Mouse (Mus musculus) heart, adult 18-20 months (tissue): ENCODE measurements at regions not wholly inside any gene's neighbourhood (a gene's known extent, or its start where the extent isn't known, plus 50 kb on each side); places are given as distances from the start of the nearest gene placed in this dataset.
"Not testable (repeated sequence)": the region's sequence is repeated elsewhere in the genome, so short reads cannot be mapped to it uniquely, and the experiment has no call there.

Experiments
- DNase-seq, 2 experiments: peaks; one replicate each; pipeline ENCODE4 v3.0.0; 2021 to 2022; ENCODE audit warnings: mixed read lengths in 1 of 2

DNA sequence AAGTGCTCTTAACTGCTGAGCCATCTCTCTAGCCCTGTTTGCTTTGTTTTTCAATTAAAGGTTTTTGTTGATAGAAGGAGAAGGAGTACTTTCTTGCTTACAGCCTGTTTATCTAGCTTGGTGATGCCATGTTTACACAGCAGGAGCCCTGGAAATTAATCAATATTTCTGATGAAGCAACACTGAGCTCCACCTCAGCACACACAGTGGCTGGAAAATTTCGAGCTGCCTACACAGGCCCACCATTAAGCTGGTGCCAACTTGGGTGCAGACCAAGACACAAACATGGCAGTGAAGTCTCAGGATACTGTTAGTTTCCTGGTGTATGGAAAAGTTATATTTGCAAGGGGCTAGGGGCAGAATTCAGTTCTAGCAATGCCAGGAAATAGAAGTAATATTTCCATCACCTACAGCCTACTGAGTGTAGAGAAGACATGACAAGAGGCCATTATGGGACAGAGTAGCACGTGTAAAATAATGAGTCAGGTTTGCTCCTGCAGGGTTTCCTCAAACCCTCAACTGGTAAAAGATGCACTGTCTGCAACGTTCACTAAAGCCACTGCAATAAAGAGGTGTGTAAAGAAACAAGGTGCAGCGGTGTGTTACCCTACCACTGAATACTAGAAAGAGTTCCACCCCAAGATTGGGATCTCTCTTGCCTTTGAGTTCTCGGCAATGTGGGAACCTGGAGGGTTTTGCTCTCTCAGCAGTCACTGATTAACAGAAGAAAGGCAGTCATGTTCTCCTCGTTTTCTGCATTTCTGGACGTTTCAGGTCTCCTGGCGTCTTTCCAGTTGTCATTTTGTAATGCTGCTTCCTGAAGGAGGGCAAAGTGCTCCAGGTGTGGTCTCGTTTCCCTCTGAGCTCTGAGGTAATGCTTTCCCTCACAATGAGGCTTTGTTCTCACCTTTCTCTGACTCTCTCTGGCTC is 108.8 kb upstream of the Fhl2 start:
- no peak for DNase-seq

DNA sequence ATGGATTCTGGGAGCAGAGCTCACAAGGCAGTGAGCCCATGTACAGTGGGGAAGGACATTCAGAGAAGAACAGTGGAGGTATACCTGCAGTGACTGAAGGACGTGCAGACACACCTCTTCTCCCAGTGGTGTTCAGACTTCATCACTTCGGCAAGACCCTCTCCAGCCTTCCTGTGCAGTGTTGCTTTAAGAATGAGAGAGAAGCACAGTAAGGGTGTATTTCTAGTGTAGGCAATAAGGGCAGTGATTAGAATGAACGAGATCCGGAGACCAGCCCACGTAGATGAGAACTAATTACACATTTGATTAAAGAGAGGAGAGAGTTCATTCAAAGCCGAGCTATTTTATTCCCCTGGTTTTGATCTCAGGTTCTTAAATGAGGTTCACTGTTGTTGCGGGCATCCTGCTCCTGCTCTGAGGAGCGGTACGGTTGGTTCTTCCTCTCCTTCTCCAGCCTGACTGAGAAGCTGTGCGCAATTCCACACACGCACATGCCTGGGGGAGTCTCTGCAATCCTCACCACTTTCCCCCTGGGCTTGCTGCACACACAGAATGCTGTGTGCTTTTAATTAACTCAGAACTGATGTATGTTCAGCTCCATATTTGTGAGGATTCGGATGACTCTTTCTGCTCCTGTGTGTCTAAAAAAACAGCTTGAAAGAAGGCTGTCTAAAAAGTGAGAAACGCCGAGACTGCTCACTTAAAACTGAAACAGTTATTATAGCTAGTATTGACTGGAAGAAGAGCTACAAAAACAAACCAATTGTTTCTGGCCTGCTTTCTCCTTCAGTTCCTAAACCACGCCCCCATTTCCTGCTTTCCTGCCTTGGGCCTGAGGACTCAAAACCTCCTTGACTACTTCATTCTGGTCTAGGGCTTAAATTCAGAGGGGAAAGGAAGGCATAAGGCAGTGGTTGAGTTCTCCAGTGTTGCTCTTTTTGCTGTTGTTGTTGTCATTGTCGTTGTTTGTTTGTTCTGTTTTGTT is 114.2 kb upstream of the Fhl2 start:
- DNase-seq = peak; percentile 51 to 63

DNA sequence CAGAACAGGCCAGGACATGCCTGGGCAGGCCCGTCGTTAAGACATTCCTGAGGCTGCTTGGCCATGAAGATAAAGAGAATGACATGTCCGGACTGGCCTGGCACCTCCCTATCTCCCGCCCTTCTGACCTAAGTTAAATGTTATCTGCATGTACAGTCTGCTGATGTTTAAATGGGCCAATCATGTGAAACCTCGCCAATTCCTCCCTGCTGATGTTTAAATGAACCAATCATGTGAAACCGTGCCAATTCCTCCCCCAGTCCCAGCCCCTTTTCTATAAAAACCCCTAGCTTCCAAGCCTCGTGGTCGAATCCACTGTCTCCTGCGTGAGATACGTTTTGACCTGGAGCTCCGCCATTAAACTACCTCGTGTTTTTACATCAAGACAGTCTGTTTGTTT is 119.5 kb upstream of the Fhl2 start:
- DNase-seq = not testable (repeated sequence)

DNA sequence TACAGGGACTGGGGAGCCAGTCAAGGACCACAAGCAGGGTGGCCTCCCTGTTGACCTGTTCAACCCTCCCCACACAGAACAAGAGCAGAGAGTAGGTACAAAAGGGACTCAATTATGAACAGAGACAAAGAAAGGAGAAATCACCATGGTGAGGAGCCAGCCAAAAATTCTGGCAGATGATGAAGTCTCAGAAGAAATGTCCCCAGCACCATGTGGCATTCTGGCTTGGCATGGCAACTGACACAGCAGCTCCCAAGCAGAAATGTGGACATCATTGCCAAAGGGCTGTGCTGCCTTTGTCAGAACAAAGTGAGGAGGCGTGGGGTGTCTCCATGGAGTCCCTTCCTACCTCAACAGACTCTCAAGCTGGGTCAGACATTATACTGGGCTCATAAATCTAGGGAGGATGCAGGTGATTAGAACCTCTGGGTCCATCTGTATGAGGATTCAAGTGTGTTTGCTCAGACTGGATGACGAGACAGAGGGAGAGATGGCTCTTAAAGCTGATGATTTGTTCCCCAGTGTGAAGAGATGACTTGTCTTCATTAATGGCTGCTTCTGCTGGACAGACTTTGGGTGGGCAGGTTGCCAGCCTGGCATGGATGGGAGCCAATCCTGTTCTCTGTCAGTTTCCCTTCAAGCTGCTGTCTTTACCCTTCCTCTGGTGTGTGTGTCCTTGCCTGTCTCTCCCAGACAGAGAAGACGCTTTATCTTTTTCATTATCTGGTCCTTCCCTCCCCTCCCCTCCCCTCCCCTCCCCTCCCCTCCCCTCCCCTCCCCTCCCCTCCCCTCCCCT is 120.5 kb upstream of the Fhl2 start:
- no peak for DNase-seq

DNA sequence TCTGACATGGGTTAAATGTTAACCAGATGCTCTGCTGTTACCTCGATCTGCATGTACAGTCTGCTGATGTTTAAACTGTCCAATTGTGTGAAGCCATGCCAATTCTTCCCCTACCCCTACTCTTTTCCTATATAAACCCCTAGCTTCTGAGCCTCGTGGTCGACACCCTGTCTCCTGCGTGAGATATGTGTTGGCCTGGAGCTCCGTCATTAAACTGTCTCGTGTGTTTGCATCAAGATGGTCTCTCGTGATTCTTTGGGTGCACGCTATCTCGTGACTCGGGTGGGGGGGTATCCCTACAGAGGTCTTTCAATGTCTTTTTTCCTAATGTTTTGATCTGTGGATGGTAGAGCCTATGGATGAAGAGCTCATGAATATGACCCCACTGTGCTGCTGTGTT is 110.9 kb upstream of the Nck2 start:
- DNase-seq = not testable (repeated sequence)

DNA sequence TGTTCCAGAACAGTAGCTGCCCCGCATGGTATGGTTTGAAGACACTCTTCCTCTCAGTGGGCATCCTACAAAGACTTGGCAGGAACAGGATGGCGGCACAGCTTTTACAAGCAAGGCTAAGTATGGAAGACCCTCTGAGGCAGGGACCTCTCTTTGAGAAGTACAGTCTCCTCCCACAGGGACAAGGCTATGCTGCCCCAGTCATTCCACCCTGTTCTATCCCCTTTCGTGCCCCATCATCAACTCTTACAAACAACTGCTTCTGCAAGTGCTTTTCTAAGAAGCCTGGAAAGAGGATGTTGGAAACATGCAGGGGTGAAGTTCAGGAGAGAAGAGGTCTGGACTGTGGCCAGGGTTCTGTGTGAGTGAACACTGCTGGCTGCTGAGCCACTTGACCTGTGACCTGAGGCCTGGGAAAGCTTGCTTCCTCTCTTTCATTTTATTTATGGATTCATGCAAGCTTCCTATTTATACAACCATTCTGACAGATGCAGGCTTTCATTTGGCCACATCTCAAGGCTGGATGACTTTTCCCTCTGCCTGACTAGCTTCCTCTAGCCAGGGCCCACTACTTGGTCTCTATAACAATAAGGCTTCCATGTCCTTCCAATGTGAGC is 107.1 kb upstream of the Nck2 start:
- DNase-seq = peak; percentile 69 to 89

DNA sequence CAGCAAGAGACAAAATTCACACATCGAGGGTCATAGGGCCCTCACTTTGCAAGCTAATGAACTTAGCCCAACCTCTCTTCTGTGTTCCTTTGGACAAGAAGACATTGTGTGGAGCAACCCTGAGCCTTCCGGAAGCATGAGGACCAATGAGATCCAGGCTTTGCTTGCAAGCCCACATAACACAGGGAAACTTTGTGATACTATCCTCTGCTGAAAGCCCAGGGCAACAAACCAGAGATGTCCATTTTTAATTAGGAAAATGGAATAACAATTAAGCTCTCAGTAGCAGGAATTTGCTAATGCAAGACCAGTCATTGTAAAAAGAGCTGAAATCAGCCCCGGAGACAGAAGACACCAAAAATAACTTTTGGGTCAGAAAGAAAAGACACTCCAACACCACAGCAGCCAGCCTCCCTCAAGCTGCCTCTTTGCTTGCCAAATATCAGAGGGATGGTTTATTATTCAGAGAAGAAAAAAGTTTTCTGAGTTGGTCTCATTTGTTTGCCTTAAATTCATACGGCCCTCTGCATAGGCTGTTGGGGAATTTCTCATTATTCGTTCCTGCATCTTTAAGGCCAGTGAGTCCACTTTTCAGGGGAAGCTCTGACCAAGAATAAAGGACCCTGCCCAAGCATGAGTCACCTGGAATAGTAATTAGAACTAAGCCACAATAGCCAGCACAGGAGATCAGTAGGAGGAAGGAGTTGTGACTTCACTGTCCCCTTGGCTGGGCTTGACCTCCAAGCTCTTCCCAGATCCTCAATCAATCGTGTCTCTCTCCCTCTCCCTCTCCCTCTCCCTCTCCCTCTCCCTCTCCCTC is 106.1 kb upstream of the Nck2 start:
- peak in 1 of 2 experiments; percentile 65 for DNase-seq

DNA sequence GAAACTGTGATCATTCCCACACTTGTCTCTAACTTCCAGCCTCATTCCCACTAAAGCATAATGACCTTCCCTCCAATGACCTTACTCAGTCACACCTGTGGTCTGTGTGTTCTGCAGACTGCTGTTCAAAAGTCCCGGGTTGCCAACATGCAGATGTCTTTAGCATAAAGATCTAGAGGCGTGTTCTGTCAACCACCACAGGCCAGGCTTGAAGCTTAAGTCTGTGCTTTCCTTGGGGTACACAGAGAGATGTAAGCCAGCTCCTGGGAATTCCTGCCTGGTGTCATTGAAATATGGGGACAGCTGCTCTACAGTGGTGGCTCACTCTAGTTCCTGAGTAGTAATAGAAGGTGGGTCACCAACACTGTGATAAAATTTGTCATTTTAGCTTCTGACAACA is 101.5 kb upstream of the Nck2 start:
- no peak for DNase-seq

DNA sequence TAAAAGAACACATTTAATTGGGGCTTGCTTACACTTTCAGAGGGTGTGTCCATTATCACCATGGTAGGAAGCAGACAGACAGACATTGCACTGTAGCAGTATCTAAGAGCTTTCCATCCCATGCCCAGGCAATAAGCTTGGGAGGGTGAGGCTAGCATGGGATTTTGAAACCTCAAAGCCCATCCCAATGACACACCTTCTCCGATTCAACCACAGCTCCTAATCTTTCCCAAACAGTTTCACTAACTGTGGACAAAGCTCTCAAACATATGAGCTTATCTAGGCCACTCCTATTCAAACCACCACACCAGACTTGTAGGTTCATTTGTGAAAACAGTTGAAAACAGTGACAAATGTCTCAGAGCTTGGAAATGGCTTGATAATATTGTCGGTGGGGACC is 101.0 kb upstream of the Nck2 start:
- no peak for DNase-seq

DNA sequence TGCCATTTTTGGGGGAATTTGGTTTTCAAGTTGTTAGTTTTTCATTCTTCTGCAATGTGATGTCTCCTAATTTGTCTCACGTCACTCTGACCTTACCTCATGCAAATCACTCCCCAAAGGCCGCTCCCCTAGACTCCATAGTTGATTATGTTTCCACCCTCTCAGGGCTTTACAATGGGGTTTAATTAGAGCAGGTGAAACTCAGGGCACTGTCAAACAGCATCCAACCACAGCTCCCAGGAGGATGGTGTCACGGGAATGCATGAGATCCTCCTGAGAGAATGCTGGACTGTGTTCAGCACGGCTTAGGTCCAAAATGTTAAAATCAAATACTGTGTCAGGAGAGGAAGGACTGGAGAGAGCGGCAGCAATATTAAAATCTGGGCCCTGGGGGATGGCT is 100.4 kb upstream of the Nck2 start:
- DNase-seq = no peak

DNA sequence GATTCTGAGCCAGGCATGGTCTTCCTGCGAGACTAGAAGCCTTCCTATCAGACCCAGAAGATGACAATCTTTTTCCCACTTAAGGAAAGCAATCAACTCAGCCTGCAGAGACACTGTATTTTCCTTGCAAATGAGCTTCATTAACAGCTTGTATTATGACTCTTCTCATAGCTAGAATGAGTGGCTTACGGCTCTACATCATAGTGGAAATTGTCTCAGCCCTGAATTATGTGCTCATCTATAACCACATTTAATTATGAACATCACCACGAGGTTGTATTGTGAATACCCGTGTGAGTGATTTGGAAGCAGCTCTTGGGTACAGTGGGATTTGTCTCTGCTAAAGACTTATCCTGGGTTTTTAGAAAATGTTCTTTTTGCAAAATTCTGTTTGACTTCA is 97.2 kb upstream of the Nck2 start:
- no peak for DNase-seq

DNA sequence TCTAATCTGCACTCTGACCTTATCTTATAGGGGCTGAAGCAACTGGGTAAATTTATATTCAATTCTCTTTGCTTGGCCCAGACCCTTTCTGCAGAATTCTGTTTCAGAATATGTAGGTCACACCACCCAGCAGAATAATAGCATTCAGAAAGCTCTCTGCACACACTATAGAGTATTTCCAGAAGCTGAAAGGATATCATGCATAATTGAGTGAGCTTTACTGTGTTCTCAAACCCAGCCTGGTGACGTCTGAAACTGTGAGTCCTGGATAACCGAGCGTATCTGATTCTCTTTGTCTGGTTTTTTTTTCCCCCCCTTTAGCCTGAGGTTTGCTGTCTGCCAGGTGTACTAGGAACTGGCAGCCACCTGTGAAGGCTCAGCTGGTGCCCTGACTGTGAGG is 94.4 kb upstream of the Nck2 start:
- no peak for DNase-seq

DNA sequence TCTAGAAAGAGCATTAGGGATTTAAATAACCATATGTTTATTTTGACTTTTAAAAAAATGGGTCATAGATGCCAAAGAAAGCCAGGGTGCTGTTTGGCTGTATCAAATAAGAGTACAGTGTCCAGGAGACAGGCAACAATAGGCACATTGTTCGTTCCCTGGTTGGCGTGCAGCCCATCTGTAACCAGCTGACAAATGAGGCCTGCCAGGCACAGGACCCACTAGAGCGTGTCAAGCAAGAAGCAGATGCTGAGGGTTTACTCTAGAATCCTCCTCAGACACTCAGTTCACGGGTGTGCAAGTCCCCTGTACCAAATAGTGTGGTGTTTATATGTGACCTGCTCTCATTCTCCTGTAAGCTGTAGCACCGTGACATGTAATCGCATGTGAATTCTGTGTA is 86.2 kb upstream of the Nck2 start:
- peak; percentile 10 to 28 for DNase-seq

DNA sequence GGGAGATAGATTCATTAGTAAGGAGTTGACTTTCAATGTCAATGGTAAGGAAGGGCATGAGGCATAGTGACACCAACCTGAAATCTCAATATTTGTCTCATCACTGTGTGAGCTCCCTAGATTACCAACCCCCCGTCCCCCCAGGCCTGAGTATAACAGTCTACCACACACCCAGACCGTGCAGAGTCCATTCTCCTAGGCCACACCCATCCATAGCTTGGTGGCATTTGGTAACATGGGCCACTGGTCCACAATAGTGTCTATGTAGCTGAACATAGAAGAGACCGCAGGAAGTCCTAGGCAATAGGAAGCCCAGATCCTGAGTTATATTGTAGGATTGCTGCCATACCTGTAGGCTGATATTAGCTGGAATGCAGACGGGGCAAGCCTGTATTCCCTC is 84.7 kb upstream of the Nck2 start:
- DNase-seq = no peak

DNA sequence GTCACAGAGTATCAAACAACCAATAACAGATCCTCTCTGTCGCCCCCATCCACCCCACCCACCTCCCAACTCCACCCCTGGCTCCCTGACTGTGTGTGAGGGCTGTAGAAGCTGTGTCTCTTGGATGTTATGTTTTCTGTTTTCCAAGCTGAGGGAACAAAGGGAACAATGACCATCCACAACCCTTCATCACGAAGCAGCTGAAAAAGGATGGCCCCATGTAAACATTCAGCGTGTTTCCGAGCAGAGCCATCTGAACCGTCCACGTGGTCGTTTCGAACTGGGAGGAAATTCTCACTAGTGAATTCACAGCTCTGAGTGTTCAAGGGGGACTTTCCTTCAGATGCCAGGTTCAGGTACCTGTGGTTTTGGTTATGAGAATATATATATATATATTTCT is 84.1 kb upstream of the Nck2 start:
- DNase-seq = no peak

DNA sequence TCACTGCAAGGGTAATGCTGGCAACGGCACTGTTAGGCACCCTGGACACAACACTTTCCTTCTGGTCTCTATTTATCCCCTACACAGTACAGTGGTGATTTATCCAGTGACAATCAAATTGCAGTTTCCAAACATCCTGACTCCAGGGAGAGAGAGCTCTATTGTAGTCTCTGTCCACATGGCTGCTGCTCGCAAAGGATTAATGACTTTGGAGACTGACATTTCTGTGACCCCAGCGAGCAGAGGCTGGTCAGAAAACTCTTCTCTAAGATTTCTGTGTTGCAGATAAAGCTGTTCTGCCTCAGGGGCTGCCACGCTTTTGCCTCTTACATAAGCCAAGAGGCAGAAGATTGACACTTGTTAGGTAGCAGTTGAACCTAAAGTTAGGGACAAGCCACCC is 83.6 kb upstream of the Nck2 start:
- no peak for DNase-seq

DNA sequence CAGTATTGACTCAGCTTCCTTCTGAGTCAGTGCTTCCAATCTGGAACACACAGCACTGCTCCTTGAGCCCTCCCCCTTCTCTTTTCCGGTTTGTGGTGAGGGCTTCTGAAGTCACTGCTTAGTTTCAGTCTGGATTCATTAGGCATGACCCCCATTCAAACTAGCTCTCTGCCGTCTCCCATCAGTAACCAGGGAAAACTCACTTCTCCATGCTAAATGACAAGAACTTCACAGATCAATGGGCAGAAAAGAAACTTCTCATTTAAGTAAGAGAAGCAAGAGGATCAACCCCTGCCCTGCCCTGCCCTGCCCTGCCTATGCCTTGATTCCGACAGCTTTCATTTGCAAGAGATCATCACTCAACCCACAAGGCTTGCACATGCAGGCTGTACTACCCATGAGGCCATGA is 82.9 kb upstream of the Nck2 start:
- DNase-seq = peak; percentile 22 to 23

DNA sequence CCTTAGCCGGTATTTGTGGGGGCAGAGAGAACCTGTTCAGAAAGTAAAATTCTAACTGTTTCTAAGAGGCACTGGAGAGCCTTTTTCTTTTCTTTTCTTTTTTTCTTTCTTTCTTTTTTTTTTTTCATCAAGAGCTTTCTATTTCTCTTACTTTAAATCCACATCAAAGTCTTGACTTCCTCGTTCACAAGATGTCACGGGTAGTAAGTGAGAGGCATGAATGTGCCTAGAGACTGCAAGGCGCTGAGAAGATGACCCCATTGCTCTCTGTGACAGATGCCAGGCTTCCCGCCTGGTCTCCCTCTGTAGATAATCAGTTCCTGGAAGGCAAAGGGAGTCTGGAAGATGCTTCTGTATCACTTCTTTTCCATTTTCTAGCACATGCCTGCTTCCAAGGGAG is 82.2 kb upstream of the Nck2 start:
- DNase-seq = no peak

DNA sequence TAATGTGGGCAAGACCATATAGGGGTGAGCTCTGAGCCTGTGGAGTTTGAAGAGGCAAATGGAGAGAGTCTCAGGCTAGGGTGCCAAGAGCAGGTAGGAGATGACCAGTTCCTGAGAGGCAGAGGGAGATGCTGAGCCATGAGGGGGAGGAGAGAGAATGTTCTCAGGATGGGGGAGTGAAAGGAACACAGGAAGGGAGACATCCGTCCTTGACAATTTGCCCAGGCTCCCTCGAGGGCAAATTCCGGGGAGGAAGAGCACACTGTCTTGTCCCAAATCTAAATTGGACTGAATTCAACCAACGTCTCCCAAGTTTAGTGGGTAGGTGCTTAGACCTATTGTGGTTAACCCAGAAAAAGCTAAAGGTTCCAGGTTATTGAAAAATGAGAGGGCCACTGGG is 81.2 kb upstream of the Nck2 start:
- DNase-seq = peak; percentile 29 to 33

DNA sequence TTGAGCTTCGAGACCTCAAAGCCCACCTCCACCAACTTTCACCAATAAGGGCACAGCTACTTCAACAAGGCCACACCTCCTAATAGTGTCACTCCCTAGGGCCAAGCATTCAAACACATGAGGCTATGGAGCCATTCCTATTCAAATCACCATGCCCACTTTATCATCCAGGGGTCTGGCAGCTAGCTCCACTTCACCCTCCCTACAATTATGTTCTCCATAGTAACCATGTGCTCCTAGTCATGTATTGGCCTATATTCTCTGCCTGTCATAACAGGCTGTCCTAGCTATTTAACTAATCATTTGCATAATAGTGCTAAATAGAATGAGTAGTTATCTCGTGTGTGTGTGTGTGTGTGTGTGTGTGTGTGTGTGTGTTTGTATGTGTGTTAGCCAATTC is 77.9 kb upstream of the Nck2 start:
- DNase-seq = no peak
